Mouse (Mus musculus) liver, embryonic 15.5 days (tissue): Measurements from ENCODE around the gene Eno3. TPM values are rescaled to one million over a fixed set of nuclear protein-coding genes. Genes with fewer than 3 reads are reported as not detected.

Source experiments
- ATAC-seq: fragments of 200-750 bp; cut with Nextera tagmentation; 2 replicates; pipeline ENCODE4 v1.8.0; 2017; ENCODE audit warnings: moderate number of reproducible peaks, mild to moderate bottlenecking, moderate library complexity; ENCODE audit not compliant: insufficient read depth
- H3K27ac ChIP-seq: fragments of 300-500 bp; sonication (generic); replicated peaks from 2 replicates; pipeline ENCODE4 v1.5.1; 2015; ENCODE audit warnings: mild to moderate bottlenecking, inconsistent platforms
- H3K27me3 ChIP-seq: fragments of 300-500 bp; sonication (generic); 2 replicates; pipeline ENCODE4 v1.6.1; 2015; ENCODE audit warnings: mild to moderate bottlenecking, inconsistent platforms
- H3K36me3 ChIP-seq: fragments of 300-500 bp; sonication (generic); replicated peaks from 2 replicates; pipeline ENCODE4 v1.6.1; 2015; ENCODE audit warnings: moderate library complexity, mild to moderate bottlenecking, inconsistent platforms
- H3K4me1 ChIP-seq: fragments of 300-500 bp; sonication (generic); replicated peaks from 2 replicates; pipeline ENCODE4 v1.6.1; 2015; ENCODE audit warnings: inconsistent platforms
- H3K4me2 ChIP-seq: fragments of 300-500 bp; sonication (generic); 2 replicates; pipeline ENCODE4 v1.6.1; 2015; ENCODE audit warnings: moderate library complexity, mild to moderate bottlenecking, inconsistent platforms
- H3K4me3 ChIP-seq: fragments of 300-500 bp; sonication (generic); replicated peaks from 2 replicates; pipeline ENCODE4 v1.5.1; 2015; ENCODE audit warnings: mild to moderate bottlenecking, inconsistent platforms
- H3K9ac ChIP-seq: fragments of 300-500 bp; sonication (generic); 2 replicates; pipeline ENCODE4 v1.6.1; 2015; ENCODE audit warnings: moderate library complexity, mild to moderate bottlenecking, inconsistent platforms
- H3K9me3 ChIP-seq: fragments of 300-500 bp; sonication (generic); replicated peaks from 2 replicates; pipeline ENCODE4 v1.6.1; 2016; ENCODE audit warnings: inconsistent platforms
- WGBS: fragments of 180-500 bp; shearing (Covaris S2); methylation state at CpG from one replicate; pipeline ENCODE4 v1.1.7; 2015; ENCODE audit warnings: mixed read lengths; ENCODE audit not compliant: insufficient replicate concordance; 5-methylcytosine and 5-hydroxymethylcytosine counted together
- microRNA-seq: library from miRNA; unstranded; fragments of <30 nt; microRNA quantifications from one replicate; pipeline ENCODE4, GENCODE M21; 2016
- polyA plus RNA-seq: library from polyadenylated mRNA; unstranded; fragments of >200 nt; fragmentation: Nextera tagmentation; extraction: Ambion mirVana; gene quantifications from 2 replicates; pipeline ENCODE4 v1.2.1, GENCODE M21; 2015

Gene Eno3
- polyA plus RNA-seq, 1 experiment from 2014 or later, result 18.2 TPM

GRCm38 (mm10) chr11:70701221-70701955 is 44.4 kb downstream of the Eno3 start:
- Histone ChIP-seq H3K27me3 (peaks cover 48% of the 10 kb centered on the region), H3K9ac (peak overlapping the region; percentile 67), H3K27ac (peak overlapping the region; percentile 84), H3K36me3 (peaks cover 18% of the 10 kb centered on the region), H3K4me1 (peaks cover 34% of the 10 kb centered on the region), H3K9me3 (no peaks in the 10 kb centered on the region), H3K4me3 (peak overlapping the region; percentile 75), H3K4me2 (peak overlapping the region; percentile 95)
- WGBS, result 16% methylated on average over 10 of the region's 10 CpGs
- ATAC-seq, result no peak

- no peaks in the 10 kb centered on the region for H3K9me3 ChIP-seq
- H3K4me3 ChIP-seq, result 0 out of 2 replicates have a peak overlapping the region, but pooled peaks have one; percentile 4
- H3K9ac ChIP-seq, result no peak overlapping the region
- peaks cover 34% of the 10 kb centered on the region for H3K4me1 ChIP-seq
- 0 out of 2 replicates have a peak overlapping the region, but pooled peaks have one; percentile 20 for H3K27ac ChIP-seq
- 66% methylated on average over 6 of the region's 6 CpGs for WGBS
- no peak for ATAC-seq
- H3K36me3 ChIP-seq, result peaks cover 26% of the 10 kb centered on the region
- peak overlapping the region; percentile 95 for H3K4me2 ChIP-seq
- H3K27me3 ChIP-seq, result peaks cover 41% of the 10 kb centered on the region
Observed at GRCm38 (mm10) chr11:70701984-70702733, 45.2 kb downstream of the Eno3 start.

- Histone ChIP-seq H3K27me3 (peaks cover 38% of the 10 kb centered on the region), H3K4me2 (peak overlapping the region; percentile 95), H3K9me3 (no peaks in the 10 kb centered on the region), H3K27ac (no peak overlapping the region), H3K9ac (no peak overlapping the region), H3K36me3 (peaks cover 26% of the 10 kb centered on the region), H3K4me3 (no peak overlapping the region), H3K4me1 (peaks cover 34% of the 10 kb centered on the region)
- ATAC-seq, result no peak
- WGBS, result 73% methylated on average over 6 of the region's 6 CpGs
Observed at GRCm38 (mm10) chr11:70702781-70703180, 45.8 kb downstream of the Eno3 start.

- WGBS, result 54% methylated on average over 3 of the region's 3 CpGs
- ATAC-seq, result no peak
Observed at GRCm38 (mm10) chr11:70706127-70706526, 49.1 kb downstream of the Eno3 start.

GRCm38 (mm10) chr11:70711026-70711425 is 54.0 kb downstream of the Eno3 start:
- WGBS, result 70% methylated on average over 10 of the region's 10 CpGs
- Histone ChIP-seq H3K9me3 (no peaks in the 10 kb centered on the region), H3K27me3 (peaks cover 8% of the 10 kb centered on the region; the same call in 1 of the 2 replicates), H3K4me1 (0 out of 2 replicates have a peak, but pooled peaks cover 2% of the 10 kb centered on the region), H3K27ac (no peak overlapping the region), H3K36me3 (peaks cover 24% of the 10 kb centered on the region), H3K4me2 (no peak overlapping the region), H3K4me3 (no peak overlapping the region), H3K9ac (no peak overlapping the region)
- ATAC-seq, result no peak

More at GRCm38 (mm10) chr11:70706127-70706526, 49.1 kb downstream of the Eno3 start:
- Histone ChIP-seq H3K27me3 (peaks cover 18% of the 10 kb centered on the region), H3K4me1 (peaks cover 15% of the 10 kb centered on the region), H3K4me3 (no peak overlapping the region), H3K36me3 (peaks cover 28% of the 10 kb centered on the region), H3K9me3 (no peaks in the 10 kb centered on the region), H3K4me2 (no peak overlapping the region), H3K27ac (no peak overlapping the region), H3K9ac (no peak overlapping the region)

Small RNA genes within 50 kb of the gene (microRNA-seq; reads per million reads assigned to microRNA genes)
- gene Mir6925, result 0.76 reads per million

Other genes starting within 250 kb of the Eno3 start
- 13.5 and 14.5 TPM in 2 replicates for gene Pelp1, start 247.2 kb upstream of the Eno3 start, polyA plus RNA-seq
- gene Arrb2, start 224.6 kb upstream of the Eno3 start, polyA plus RNA-seq, result 15.6 and 16.5 TPM in 2 replicates
- 13.2 and 14.4 TPM in 2 replicates for gene Med11, start 205.3 kb upstream of the Eno3 start, polyA plus RNA-seq
- 0.22 and 0.26 TPM in 2 replicates for gene Zmynd15, start 197.8 kb upstream of the Eno3 start, polyA plus RNA-seq
- gene Cxcl16, start 197.2 kb upstream of the Eno3 start, polyA plus RNA-seq, result 2.0 and 2.2 TPM in 2 replicates
- gene Tm4sf5, start 152.0 kb upstream of the Eno3 start, polyA plus RNA-seq, result 0.89 and 1.5 TPM in 2 replicates
- 0.31 and 0.43 TPM in 2 replicates for gene Vmo1, start 142.6 kb upstream of the Eno3 start, polyA plus RNA-seq
- 31.9 and 36.3 TPM in 2 replicates for gene Gltpd2, start 138.0 kb upstream of the Eno3 start, polyA plus RNA-seq
- 316 and 337 TPM in 2 replicates for gene Psmb6, start 131.8 kb upstream of the Eno3 start, polyA plus RNA-seq
- gene Gm40193, start 124.3 kb upstream of the Eno3 start, polyA plus RNA-seq, result not detected in 2 replicates
- gene Pld2, start 117.1 kb upstream of the Eno3 start, polyA plus RNA-seq, result 1.8 TPM in 2 replicates
- 4.9 and 6.2 TPM in 2 replicates for gene Mink1, start 94.3 kb upstream of the Eno3 start, polyA plus RNA-seq
- not detected in 2 replicates for gene 4930544D05Rik, start 41.4 kb upstream of the Eno3 start, polyA plus RNA-seq
- not detected in 2 replicates for gene Chrne, start 38.0 kb upstream of the Eno3 start, polyA plus RNA-seq
- 2.6 and 3.0 TPM in 2 replicates for gene Gp1ba, start 18.1 kb upstream of the Eno3 start, polyA plus RNA-seq
- 76.8 and 80.4 TPM in 2 replicates for gene Rnf167, start 10.0 kb upstream of the Eno3 start, polyA plus RNA-seq
- 70.3 and 79.4 TPM in 2 replicates for gene Slc25a11, start 9.7 kb upstream of the Eno3 start, polyA plus RNA-seq
- 927 and 1,040 TPM in 2 replicates for gene Pfn1, start 2.6 kb upstream of the Eno3 start, polyA plus RNA-seq
- gene Spag7, start 12.2 kb downstream of the Eno3 start, polyA plus RNA-seq, result 55.1 and 59.5 TPM in 2 replicates
- gene Camta2, start 30.9 kb downstream of the Eno3 start, polyA plus RNA-seq, result 3.3 and 3.4 TPM in 2 replicates
- gene Inca1, start 43.0 kb downstream of the Eno3 start, polyA plus RNA-seq, result 1.3 and 1.6 TPM in 2 replicates
- gene Kif1c, start 43.3 kb downstream of the Eno3 start, polyA plus RNA-seq, result 0.79 and 0.85 TPM in 2 replicates
- gene Zfp3, start 107.0 kb downstream of the Eno3 start, polyA plus RNA-seq, result 1.4 TPM in 2 replicates
- gene Scimp, start 155.4 kb downstream of the Eno3 start, polyA plus RNA-seq, result 0.47 and 0.77 TPM in 2 replicates
- 13.0 and 13.1 TPM in 2 replicates for gene Rabep1, start 187.6 kb downstream of the Eno3 start, polyA plus RNA-seq